In the genomic region with DNA sequence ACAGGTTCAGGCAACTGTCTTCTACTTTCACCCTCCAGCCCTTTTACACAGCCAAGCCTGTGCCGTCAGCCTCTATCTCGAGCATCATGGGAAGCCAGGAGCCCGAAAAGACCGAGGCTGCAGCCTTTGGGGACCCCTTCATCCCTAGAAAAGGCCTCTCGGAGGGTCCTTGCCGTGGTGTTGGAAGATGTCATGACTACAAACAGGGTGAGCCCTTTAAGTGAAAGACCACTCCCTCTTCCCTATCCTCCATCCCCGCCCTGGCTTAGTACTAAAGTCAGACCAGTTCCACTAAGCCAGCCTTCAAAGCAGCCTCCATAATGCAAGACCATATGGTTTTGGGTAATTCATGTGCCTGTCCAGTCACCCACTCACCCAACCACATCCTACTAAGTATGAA, we compare ENCODE assay signal across 8 mouse cellular contexts. TPM values are rescaled to one million over a fixed set of nuclear protein-coding genes. Genes with fewer than 3 reads are reported as not detected.
DNase-seq lines count a peak whose midpoint lies in the region; ATAC-seq and TF ChIP-seq lines count a peak whose summit lies in the region.

No protein-coding gene starts in this region.

- no peak for TF ChIP-seq CTCF in C2C12 (IDR thresholded peaks at IDR 0.05; ENCODE audit: control insufficient read depth, insufficient read depth, insufficient read length)
- no peak for TF ChIP-seq CTCF in embryonic fibroblast, embryonic 13.5 days (IDR thresholded peaks at IDR 0.05; ENCODE audit: borderline replicate concordance, insufficient read depth, low read length)

- H3K4me1 ChIP-seq in heart, embryonic 10.5 days = peaks cover 11% of the 10 kb centered on the region
- H3K4me1 ChIP-seq in embryonic fibroblast, embryonic 13.5 days (ENCODE audit: control insufficient read depth, insufficient read depth, low read length) = peaks cover 9% of the 10 kb centered on the region
- H3K4me1 ChIP-seq in limb, embryonic 15.5 days = peaks cover 18% of the 10 kb centered on the region

- peak; percentile 57; the same call in 1 of the 2 replicates for TF ChIP-seq POLR2A in embryonic fibroblast, embryonic 13.5 days (IDR thresholded peaks at IDR 0.05; ENCODE audit: low read depth, low read length)

- H3K27me3 ChIP-seq in heart, embryonic 10.5 days (ENCODE audit: insufficient read depth, poor library complexity, severe bottlenecking) = no peaks in the 10 kb centered on the region
- H3K27me3 ChIP-seq in C2C12 (ENCODE audit: control insufficient read depth, insufficient read depth, insufficient read length) = no peaks in the 10 kb centered on the region
- no peaks in the 10 kb centered on the region for H3K27me3 ChIP-seq in limb, embryonic 15.5 days

- H3K9ac ChIP-seq in limb, embryonic 15.5 days = peak overlapping the region; percentile 88

- H3K4me3 ChIP-seq in heart, embryonic 10.5 days = peak overlapping the region; percentile 92
- H3K4me3 ChIP-seq in C2C12 (ENCODE audit: insufficient read depth, poor library complexity, severe bottlenecking) = peak overlapping the region; percentile 57
- peak overlapping the region; percentile 65 for H3K4me3 ChIP-seq in embryonic fibroblast, embryonic 13.5 days (ENCODE audit: insufficient read depth, low read length)
- H3K4me3 ChIP-seq in limb, embryonic 15.5 days = peak overlapping the region; percentile 85

- peak overlapping the region; percentile 89 for H3ac ChIP-seq in C2C12 (ENCODE audit: control insufficient read depth, insufficient read length, low read depth)

- no peaks in the 10 kb centered on the region for H3K9me3 ChIP-seq in heart, embryonic 10.5 days
- H3K9me3 ChIP-seq in limb, embryonic 15.5 days = no peaks in the 10 kb centered on the region

- peak overlapping the region; percentile 70 for H3K4me2 ChIP-seq in limb, embryonic 15.5 days

- H3K27ac ChIP-seq in heart, embryonic 10.5 days = peak overlapping the region; percentile 97
- H3K27ac ChIP-seq in embryonic fibroblast, embryonic 13.5 days (ENCODE audit: insufficient read depth, low read length) = peak overlapping the region; percentile 98
- H3K27ac ChIP-seq in limb, embryonic 15.5 days = peak overlapping the region; percentile 98

- H3K36me3 ChIP-seq in heart, embryonic 10.5 days = peaks cover 55% of the 10 kb centered on the region
- H3K36me3 ChIP-seq in C2C12 (ENCODE audit: control insufficient read depth, insufficient read depth) = peaks cover 49% of the 10 kb centered on the region
- H3K36me3 ChIP-seq in limb, embryonic 15.5 days = peaks cover 47% of the 10 kb centered on the region

- peaks cover 45% of the 10 kb centered on the region for H3K79me2 ChIP-seq in C2C12 (ENCODE audit: control insufficient read depth, insufficient read depth)

- whole genome bisulfite sequencing in heart, embryonic 10.5 days = 2% methylated on average over 7 of the region's 7 CpGs
- WGBS in limb, embryonic 15.5 days = 0% methylated on average over 7 of the region's 7 CpGs

- H3K79me3 ChIP-seq in C2C12 (ENCODE audit: low read depth) = peaks cover 19% of the 10 kb centered on the region

- DNase-seq in heart, embryonic 10.5 days (ENCODE audit: low spot score) = peak; percentile 81
- no peak for DNase-seq in heart, postnatal 25 days (ENCODE audit: low spot score)
- peak; percentile 47 for DNase-seq in testis, postnatal 10 days (ENCODE audit: low spot score)
- no peak for DNase-seq in ovary, adult 18-20 months (ENCODE audit: low spot score)
- DNase-seq in left cerebral cortex, adult 11 months (ENCODE audit: low spot score) = no peak

- intact Hi-C loops in heart, postnatal 25 days (cut with DNase I) = loop anchor here (5.0 kb wide), 1 partner anchor 215 kb away; no protein-coding TSS in a partner anchor

- ATAC-seq in limb, embryonic 15.5 days (ENCODE audit: insufficient number of reproducible peaks, low FRiP score, low TSS enrichment, low read depth) = no peak

TF ChIP-seq in C2C12, 6 proteins besides CTCF, POLR2A, EP300 and RAD21:
- TF ChIP-seq FOSL1 (IDR thresholded peaks at IDR 0.05; ENCODE audit: insufficient read depth, low read length, poor library complexity, severe bottlenecking) (no peak), USF1 (IDR thresholded peaks at IDR 0.05; ENCODE audit: low read depth) (no peak), MAX (IDR thresholded peaks at IDR 0.05) (no peak), CEBPB (IDR thresholded peaks at IDR 0.05; ENCODE audit: low read depth) (no peak), MYOD1 (IDR thresholded peaks at IDR 0.05; ENCODE audit: control insufficient read depth, insufficient read length, low read depth) (no peak), MYOG (IDR thresholded peaks at IDR 0.05; ENCODE audit: control insufficient read depth, extremely low read depth, insufficient read length) (no peak)

RNA-seq across cellular contexts. Expression of a gene that starts 6.9 kb away (rescaled TPM):
- polyA plus RNA-seq in heart, embryonic 10.5 days (2016; fragmentation: Nextera tagmentation; extraction: Ambion mirVana) = 6.4 and 13.0 TPM in 2 replicates
- total RNA-seq in heart, postnatal 25 days (2021) = 10 to 100 TPM; 32.9 to 34.0 TPM
- 20.9 TPM for polyA plus RNA-seq in C2C12 (2012; fragmentation: generic; extraction: Trizol)
- polyA plus RNA-seq in embryonic fibroblast, embryonic 13.5 days (2011; ENCODE audit: insufficient read length, low read depth, missing spikeins) = 54.2 and 58.1 TPM in 2 replicates
- 13.7 and 16.0 TPM in 2 replicates for polyA plus RNA-seq in limb, embryonic 15.5 days (2015; fragmentation: Nextera tagmentation; extraction: Ambion mirVana)

RNA-seq across cellular contexts. Expression of a gene that starts 12.6 kb away (rescaled TPM):
- 35.6 and 42.2 TPM in 2 replicates for polyA plus RNA-seq in heart, embryonic 10.5 days (2016; fragmentation: Nextera tagmentation; extraction: Ambion mirVana)
- 10 to 100 TPM; 26.0 to 26.3 TPM for total RNA-seq in heart, postnatal 25 days (2021)
- 28.6 TPM for polyA plus RNA-seq in C2C12 (2012; fragmentation: generic; extraction: Trizol)
- 73.6 and 83.0 TPM in 2 replicates for polyA plus RNA-seq in embryonic fibroblast, embryonic 13.5 days (2011; ENCODE audit: insufficient read length, low read depth, missing spikeins)
- 37.4 and 45.2 TPM in 2 replicates for polyA plus RNA-seq in limb, embryonic 15.5 days (2015; fragmentation: Nextera tagmentation; extraction: Ambion mirVana)

RNA-seq across cellular contexts. Expression of a gene that starts 23.1 kb away (rescaled TPM):
- 6.6 and 7.0 TPM in 2 replicates for polyA plus RNA-seq in heart, embryonic 10.5 days (2016; fragmentation: Nextera tagmentation; extraction: Ambion mirVana)
- 1 to 10 TPM; 1.7 to 1.9 TPM for total RNA-seq in heart, postnatal 25 days (2021)
- polyA plus RNA-seq in C2C12 (2012; fragmentation: generic; extraction: Trizol) = 3.7 TPM
- polyA plus RNA-seq in embryonic fibroblast, embryonic 13.5 days (2011; ENCODE audit: insufficient read length, low read depth, missing spikeins) = 1.8 and 3.2 TPM in 2 replicates
- polyA plus RNA-seq in limb, embryonic 15.5 days (2015; fragmentation: Nextera tagmentation; extraction: Ambion mirVana) = 9.4 and 9.8 TPM in 2 replicates

RNA-seq across cellular contexts. Expression of a gene that starts 39.7 kb away (rescaled TPM):
- polyA plus RNA-seq in heart, embryonic 10.5 days (2016; fragmentation: Nextera tagmentation; extraction: Ambion mirVana) = 47.4 and 56.4 TPM in 2 replicates
- 10 to 100 TPM; 54.4 to 58.7 TPM for total RNA-seq in heart, postnatal 25 days (2021)
- 24.1 TPM for polyA plus RNA-seq in C2C12 (2012; fragmentation: generic; extraction: Trizol)
- polyA plus RNA-seq in embryonic fibroblast, embryonic 13.5 days (2011; ENCODE audit: insufficient read length, low read depth, missing spikeins) = 63.8 and 64.6 TPM in 2 replicates
- polyA plus RNA-seq in limb, embryonic 15.5 days (2015; fragmentation: Nextera tagmentation; extraction: Ambion mirVana) = 37.6 and 40.0 TPM in 2 replicates

RNA-seq across cellular contexts. Expression of a gene that starts 47.3 kb away (rescaled TPM):
- polyA plus RNA-seq in heart, embryonic 10.5 days (2016; fragmentation: Nextera tagmentation; extraction: Ambion mirVana) = 9.4 and 10.0 TPM in 2 replicates
- total RNA-seq in heart, postnatal 25 days (2021) = 10 to 100 TPM in 1 of 2 experiments, 1 to 10 TPM in 1; 10.0 to 10.1 TPM
- polyA plus RNA-seq in C2C12 (2012; fragmentation: generic; extraction: Trizol) = 14.9 TPM
- 10.3 and 12.0 TPM in 2 replicates for polyA plus RNA-seq in embryonic fibroblast, embryonic 13.5 days (2011; ENCODE audit: insufficient read length, low read depth, missing spikeins)
- polyA plus RNA-seq in limb, embryonic 15.5 days (2015; fragmentation: Nextera tagmentation; extraction: Ambion mirVana) = 12.3 and 13.1 TPM in 2 replicates

Comparison
In these comparisons a context has a peak if more than half of its experiments do, and no peak if none do; other contexts are left out.
1. DNase-seq: peak in heart, embryonic 10.5 days (single experiment) and testis, postnatal 10 days (single experiment); none in heart, postnatal 25 days (single experiment), ovary, adult 18-20 months (single experiment) and left cerebral cortex, adult 11 months (single experiment).
2. Peak in every context shown above with its lines, with median percentiles within 50 percentile points of each other: H3K27ac ChIP-seq and H3K4me3 ChIP-seq.